Mouse (Mus musculus) spleen, adult 2 months (tissue): ENCODE measurements around the gene Cabcoco1. TPM values are rescaled to one million over a fixed set of nuclear protein-coding genes. Genes with fewer than 3 reads are reported as not detected.

Source experiments
- DNase-seq, 2 experiments: peaks; one replicate each; pipeline versions ENCODE4 v3.0.0 to v3.0.0-alpha.2; 2012 to 2021; ENCODE audit warnings: low spot score in 2 of 2, low read depth in 1 of 2
- H3K27ac ChIP-seq: fragments of 200-500 bp; 2 replicates; pipeline ENCODE4 v1.5.1; 2012; ENCODE audit warnings: low read length, inconsistent platforms; ENCODE audit not compliant: insufficient read depth
- H3K27me3 ChIP-seq: fragments of 200-500 bp; 2 replicates; pipeline ENCODE4 v1.6.1; 2012; ENCODE audit warnings: mild to moderate bottlenecking, moderate library complexity, low read length, inconsistent platforms; ENCODE audit not compliant: control insufficient read depth, insufficient read depth
- H3K36me3 ChIP-seq: fragments of 200-500 bp; 2 replicates; pipeline ENCODE4 v1.6.1; 2012; ENCODE audit warnings: mild to moderate bottlenecking, low read length, inconsistent platforms; ENCODE audit not compliant: control insufficient read depth, insufficient read depth
- H3K4me1 ChIP-seq: fragments of 200-500 bp; 2 replicates; pipeline ENCODE4 v1.6.1; 2011; ENCODE audit warnings: inconsistent platforms; ENCODE audit not compliant: control insufficient read depth, insufficient read depth, insufficient read length
- H3K4me3 ChIP-seq: fragments of 200-500 bp; 2 replicates; pipeline ENCODE4 v1.5.1; 2011; ENCODE audit warnings: mild to moderate bottlenecking, inconsistent platforms; ENCODE audit not compliant: insufficient read depth, insufficient read length; ENCODE audit errors: extremely low read depth
- CTCF ChIP-seq: fragments of 200-500 bp; IDR thresholded peaks from 2 replicates; pipeline ENCODE4 v1.5.1; 2011; ENCODE audit warnings: mild to moderate bottlenecking, inconsistent platforms; ENCODE audit not compliant: insufficient read depth, insufficient read length, insufficient replicate concordance; ENCODE audit errors: extremely low read depth
- POLR2A ChIP-seq: fragments of 200-500 bp; IDR thresholded peaks from 2 replicates; pipeline ENCODE4 v1.6.1; 2011; ENCODE audit warnings: low read depth, low read length, inconsistent platforms
- WGBS: fragments of 180-500 bp; shearing (Covaris S2); methylation state at CpG from one replicate; pipeline ENCODE4 v1.1.7; 2018; 5-methylcytosine and 5-hydroxymethylcytosine counted together
- polyA plus RNA-seq: library from polyadenylated mRNA; depleted of rRNA; stranded (reverse); fragments of >200 nt; gene quantifications from 2 replicates; pipeline ENCODE4 v1.2.3, GENCODE M21; 2012

The Cabcoco1 gene
- polyA plus RNA-seq, 1 experiment = 0.20 TPM

DNA sequence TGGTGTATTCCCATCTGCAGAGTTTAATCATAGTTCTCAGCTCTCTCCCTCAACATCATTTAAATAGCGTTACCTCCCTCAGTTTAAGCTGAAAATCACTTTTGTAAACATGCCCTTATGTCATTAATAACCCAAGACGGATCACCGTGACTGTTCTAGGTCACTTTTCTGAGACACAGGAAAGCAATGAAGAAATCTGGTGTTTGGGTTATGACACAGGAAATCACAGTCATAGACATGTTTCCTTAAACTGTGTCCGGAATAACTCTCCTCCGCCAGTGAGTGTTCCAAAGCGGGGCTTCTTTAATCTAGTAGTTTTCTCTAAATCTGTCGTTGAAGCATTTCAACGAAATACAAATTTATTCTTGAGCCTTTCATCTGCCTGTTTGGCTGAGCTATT, 68.9 kb downstream of the Cabcoco1 start:
- DNase-seq = no peak
- no peaks in the 10 kb centered on the region for H3K27me3 ChIP-seq
- no peak for TF ChIP-seq POLR2A
- TF ChIP-seq CTCF = no peak
- no peak overlapping the region for H3K4me3 ChIP-seq
- no peaks in the 10 kb centered on the region for H3K36me3 ChIP-seq
- no peaks in the 10 kb centered on the region for H3K4me1 ChIP-seq
- 35% methylated on average over 8 of the region's 8 CpGs for WGBS
- H3K27ac ChIP-seq = no peak overlapping the region

DNA sequence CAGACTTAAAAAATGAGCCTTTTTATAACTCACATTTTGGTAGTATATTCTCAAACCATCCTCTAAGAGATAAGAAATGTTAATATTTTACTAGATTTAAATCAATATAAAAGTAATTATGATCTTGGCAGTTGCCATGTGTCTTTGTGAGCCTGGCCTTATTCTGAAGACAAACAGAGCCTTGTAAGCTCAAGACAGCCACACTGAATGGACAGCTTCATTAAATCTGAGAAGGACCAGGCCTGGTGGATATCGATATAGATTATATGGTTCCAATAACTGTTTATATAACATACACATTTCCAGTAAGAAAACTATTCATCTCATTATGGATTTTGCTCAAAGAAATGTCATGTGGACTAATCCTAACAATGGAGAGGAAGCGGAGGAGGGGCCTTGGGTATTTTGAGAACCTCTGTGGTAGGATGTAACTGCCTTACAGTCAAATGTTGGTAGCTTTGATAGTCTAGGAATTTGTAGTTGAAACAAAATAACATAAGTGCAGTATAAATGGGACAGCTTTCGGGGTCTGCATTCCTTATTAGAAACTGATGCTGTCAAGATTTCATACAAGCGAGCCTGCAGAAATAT, 75.9 kb downstream of the Cabcoco1 start:
- Histone ChIP-seq H3K36me3 (no peaks in the 10 kb centered on the region), H3K4me3 (no peak overlapping the region), H3K27me3 (no peaks in the 10 kb centered on the region), H3K4me1 (no peaks in the 10 kb centered on the region), H3K27ac (no peak overlapping the region)
- no peak for TF ChIP-seq CTCF
- TF ChIP-seq POLR2A = no peak
- whole genome bisulfite sequencing = 80% methylated on average over 4 of the region's 4 CpGs
- DNase-seq = no peak

DNA sequence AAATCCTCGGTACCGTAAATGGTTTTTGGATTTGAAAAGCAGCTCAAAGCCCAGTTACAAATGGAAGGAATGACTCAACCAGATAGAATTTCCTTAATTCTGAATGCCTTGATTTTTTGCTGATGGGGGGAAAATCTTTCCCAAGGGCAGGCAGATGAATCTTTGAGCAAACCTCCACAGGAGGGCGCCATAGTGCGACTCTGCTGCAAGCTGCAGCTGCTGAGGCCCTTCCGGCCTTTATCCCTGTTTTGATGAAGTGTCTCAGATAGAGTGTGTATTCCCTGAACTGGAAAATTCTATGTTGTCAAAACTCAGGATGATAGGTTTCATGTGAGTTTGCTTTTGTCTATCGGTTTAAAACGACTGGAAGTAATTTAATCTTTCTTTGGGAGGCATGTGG, 76.8 kb downstream of the Cabcoco1 start:
- Histone ChIP-seq H3K36me3 (no peaks in the 10 kb centered on the region), H3K4me3 (no peak overlapping the region), H3K4me1 (no peaks in the 10 kb centered on the region), H3K27me3 (no peaks in the 10 kb centered on the region), H3K27ac (no peak overlapping the region)
- peak in 1 of 2 experiments; percentile 59 for DNase-seq
- no peak for TF ChIP-seq POLR2A
- TF ChIP-seq CTCF = peak; percentile 60; the same call in 1 of the 2 replicates
- 49% methylated on average over 7 of the region's 7 CpGs for WGBS

DNA sequence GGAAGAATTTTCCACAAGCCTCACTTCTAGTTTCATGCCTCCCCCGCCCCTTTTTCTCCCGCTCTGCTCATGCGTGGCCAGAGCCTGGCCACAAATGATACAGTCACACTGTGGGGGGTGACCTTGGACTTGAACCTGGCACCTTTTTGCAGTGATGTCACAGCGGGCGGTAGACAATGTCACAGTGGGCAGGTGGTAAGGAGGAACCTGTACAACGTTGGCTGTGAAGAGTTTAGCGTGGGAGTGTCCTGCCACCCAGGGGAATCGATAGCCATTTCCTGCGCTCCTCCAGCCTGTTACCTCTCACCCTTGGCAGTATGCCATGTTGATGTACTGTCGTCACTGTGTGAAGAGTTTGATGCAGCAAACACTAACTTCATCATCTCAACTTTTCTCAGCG, 81.9 kb downstream of the Cabcoco1 start:
- Histone ChIP-seq H3K27ac (no peak overlapping the region), H3K4me3 (no peak overlapping the region), H3K4me1 (peaks cover 3% of the 10 kb centered on the region; the same call in 1 of the 2 replicates), H3K36me3 (no peaks in the 10 kb centered on the region), H3K27me3 (no peaks in the 10 kb centered on the region)
- TF ChIP-seq CTCF (no peak), POLR2A (no peak)
- DNase-seq = no peak
- WGBS = 72% methylated on average over 11 of the region's 11 CpGs

DNA sequence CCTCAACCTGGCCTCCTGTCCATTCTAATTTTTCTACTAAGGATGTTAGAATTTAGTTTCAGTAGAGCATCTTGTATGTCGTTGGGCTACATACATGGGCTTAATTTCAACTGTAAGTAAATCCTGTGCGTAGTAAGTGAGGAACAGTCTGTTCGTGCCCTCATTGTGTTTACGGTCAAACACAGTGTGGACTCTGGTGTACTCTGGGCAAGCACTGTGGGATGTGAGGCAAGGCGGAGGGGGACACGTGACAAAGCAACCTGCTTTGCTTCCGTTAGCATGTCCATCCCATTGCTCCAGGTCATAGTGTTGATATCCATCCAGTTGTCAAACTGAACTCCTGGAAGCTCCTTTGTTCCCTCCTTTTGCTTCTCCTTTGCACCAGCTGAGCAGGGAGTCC, 84.7 kb downstream of the Cabcoco1 start:
- H3K27me3 ChIP-seq = no peaks in the 10 kb centered on the region
- no peak overlapping the region for H3K4me3 ChIP-seq
- no peaks in the 10 kb centered on the region for H3K36me3 ChIP-seq
- TF ChIP-seq POLR2A (no peak), CTCF (no peak)
- no peak overlapping the region for H3K27ac ChIP-seq
- 95% methylated on average over 7 of the region's 7 CpGs for WGBS
- DNase-seq = no peak
- H3K4me1 ChIP-seq = peaks cover 3% of the 10 kb centered on the region; the same call in 1 of the 2 replicates

DNA sequence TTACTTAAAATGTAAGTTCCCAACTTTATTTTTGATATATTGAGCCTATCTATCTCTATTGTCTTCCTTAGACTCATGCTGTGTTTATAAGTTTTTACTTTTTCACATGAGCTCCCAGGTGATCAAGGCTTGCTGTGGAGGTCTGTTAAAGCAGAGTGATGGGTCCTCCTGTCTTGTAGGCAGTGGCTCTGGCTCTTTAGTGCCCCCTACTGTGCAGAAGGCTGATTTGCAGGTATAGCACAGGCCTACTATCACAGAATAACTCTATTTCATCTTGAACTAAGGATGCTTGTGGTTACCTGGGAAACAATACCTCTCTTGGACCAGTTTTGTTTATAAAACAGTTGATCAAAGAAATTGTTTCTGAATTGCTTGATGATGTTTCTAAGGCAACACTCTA, 87.2 kb downstream of the Cabcoco1 start:
- no peak for TF ChIP-seq CTCF
- no peak for TF ChIP-seq POLR2A
- Histone ChIP-seq H3K4me3 (no peak overlapping the region), H3K4me1 (no peaks in the 10 kb centered on the region), H3K27me3 (no peaks in the 10 kb centered on the region; the same call in 1 of the 2 replicates), H3K36me3 (no peaks in the 10 kb centered on the region), H3K27ac (no peak overlapping the region)
- DNase-seq = no peak

DNA sequence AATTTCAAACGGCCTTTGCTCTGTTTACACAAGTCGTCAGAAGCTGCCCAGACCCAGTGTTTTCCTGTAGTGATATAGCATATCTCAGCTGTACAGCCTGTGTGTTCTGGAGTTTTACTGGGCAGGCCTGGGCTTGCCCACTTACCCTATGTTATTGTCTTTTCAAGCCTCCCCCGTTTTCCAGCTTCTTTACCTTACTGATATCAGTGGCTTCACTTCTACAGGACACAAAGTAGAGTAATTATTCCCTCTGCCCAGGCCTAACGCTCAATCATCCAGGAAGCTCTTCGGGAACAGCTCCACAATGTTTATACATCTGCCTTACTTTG, 94.9 kb downstream of the Cabcoco1 start:
- Histone ChIP-seq H3K4me3 (no peak overlapping the region), H3K27ac (peak overlapping the region; percentile 78; the same call in 1 of the 2 replicates), H3K4me1 (peaks cover 13% of the 10 kb centered on the region; the same call in 1 of the 2 replicates), H3K27me3 (no peaks in the 10 kb centered on the region; the same call in 1 of the 2 replicates), H3K36me3 (no peaks in the 10 kb centered on the region)
- TF ChIP-seq POLR2A = no peak
- TF ChIP-seq CTCF = no peak
- no peak for DNase-seq
- 47% methylated on average over 5 of the region's 5 CpGs for WGBS
